Mouse (Mus musculus) heart, embryonic 16.5 days (tissue): ENCODE measurements around the gene Cavin1. TPM values are rescaled to one million over a fixed set of nuclear protein-coding genes. Genes with fewer than 3 reads are reported as not detected.

Source experiments
- ATAC-seq: fragments of 200-750 bp; cut with Nextera tagmentation; replicated peaks from 2 replicates; pipeline ENCODE4 v1.8.0; 2017; ENCODE audit warnings: moderate number of reproducible peaks; ENCODE audit not compliant: insufficient read depth, low FRiP score; ENCODE audit errors: extremely low read depth
- H3K27ac ChIP-seq: fragments of 300-500 bp; sonication (generic); 2 replicates; pipeline ENCODE4 v1.5.1; 2014; ENCODE audit warnings: mild to moderate bottlenecking, low read length, control low read depth, moderate library complexity
- H3K27me3 ChIP-seq: fragments of 300-500 bp; sonication (generic); 2 replicates; pipeline ENCODE4 v1.6.1; 2014; ENCODE audit warnings: low read length, mixed read lengths; ENCODE audit not compliant: control insufficient read depth, insufficient read depth
- H3K36me3 ChIP-seq: fragments of 300-500 bp; sonication (generic); 2 replicates; pipeline ENCODE4 v1.6.1; 2014; ENCODE audit not compliant: control insufficient read depth, insufficient read depth
- H3K4me1 ChIP-seq: fragments of 300-500 bp; sonication (generic); 2 replicates; pipeline ENCODE4 v1.6.1; 2014; ENCODE audit warnings: low read length, mixed read lengths; ENCODE audit not compliant: control insufficient read depth, insufficient read depth
- H3K4me2 ChIP-seq: fragments of 300-500 bp; sonication (generic); 2 replicates; pipeline ENCODE4 v1.6.1; 2014; ENCODE audit warnings: low read depth, mild to moderate bottlenecking, control low read depth, low read length
- H3K4me3 ChIP-seq: fragments of 300-500 bp; sonication (generic); 2 replicates; pipeline ENCODE4 v1.5.1; 2014; ENCODE audit warnings: mild to moderate bottlenecking, control low read depth, low read length
- H3K9ac ChIP-seq: fragments of 300-500 bp; sonication (generic); 2 replicates; pipeline ENCODE4 v1.6.1; 2014; ENCODE audit warnings: low read length, control low read depth
- H3K9me3 ChIP-seq: fragments of 300-500 bp; sonication (generic); replicated peaks from 2 replicates; pipeline ENCODE4 v1.6.1; 2016; ENCODE audit warnings: low read length; ENCODE audit not compliant: control insufficient read depth
- WGBS: fragments of 180-500 bp; shearing (Covaris S2); extraction: QIAGEN DNeasy Blood & Tissue Kit; methylation state at CpG from one replicate; pipeline ENCODE4 v1.1.7; 2014; 5-methylcytosine and 5-hydroxymethylcytosine counted together
- polyA plus RNA-seq: library from polyadenylated mRNA; unstranded; fragments of >200 nt; fragmentation: Nextera tagmentation; extraction: Ambion mirVana; gene quantifications from 2 replicates; pipeline ENCODE4 v1.2.1, GENCODE M21; 2015

The Cavin1 gene
- polyA plus RNA-seq, 1 experiment from 2014 or later: 428 TPM

DNA sequence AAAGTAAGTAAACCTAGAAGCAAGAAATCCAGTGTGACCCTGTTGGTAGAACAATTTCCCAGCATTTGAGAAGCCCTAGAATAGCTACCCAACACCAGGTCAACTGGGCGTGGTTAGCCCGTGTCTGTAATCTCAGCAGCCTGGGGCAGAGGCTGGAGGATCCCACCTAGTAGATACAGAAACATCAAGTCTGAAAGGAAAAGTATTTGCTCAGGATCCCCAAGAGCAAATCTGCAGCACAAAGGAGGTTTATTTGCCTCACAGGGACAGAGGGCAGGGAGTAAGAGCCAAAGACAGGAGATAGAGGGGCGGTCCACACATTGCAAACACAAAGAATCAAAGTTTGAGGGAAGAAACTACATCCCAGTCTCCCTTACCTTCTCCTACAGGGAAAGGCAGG, 28.6 kb upstream of the Cavin1 start:
- no peaks in the 10 kb centered on the region for H3K27me3 ChIP-seq
- H3K9me3 ChIP-seq: no peaks in the 10 kb centered on the region
- no peak overlapping the region for H3K9ac ChIP-seq
- H3K27ac ChIP-seq: no peak overlapping the region
- ATAC-seq: no peak
- H3K4me3 ChIP-seq: no peak overlapping the region
- WGBS: 64% methylated on average over 3 of the region's 3 CpGs
- H3K36me3 ChIP-seq: no peaks in the 10 kb centered on the region
- no peak overlapping the region for H3K4me2 ChIP-seq
- peaks cover 2% of the 10 kb centered on the region; the same call in 1 of the 2 replicates for H3K4me1 ChIP-seq

DNA sequence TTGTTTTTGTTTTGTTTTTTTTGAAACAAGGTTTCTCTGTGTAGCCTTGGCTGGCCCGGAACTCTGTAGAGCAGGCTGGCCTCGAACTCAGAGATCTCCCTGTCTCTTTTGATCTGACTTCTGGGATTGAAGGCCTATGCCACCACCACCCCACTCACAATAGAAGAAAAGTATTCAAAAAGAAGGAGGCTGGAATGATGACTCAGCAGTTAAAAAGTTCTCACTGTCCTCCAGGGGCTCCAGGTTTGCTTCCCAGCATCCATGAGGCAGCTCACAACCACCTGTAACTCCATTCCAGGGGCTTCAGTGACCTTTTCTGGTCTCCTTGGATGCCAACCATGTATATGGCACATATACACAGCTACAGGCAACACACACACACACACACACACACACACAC, 28.1 kb upstream of the Cavin1 start:
- H3K27ac ChIP-seq: no peak overlapping the region

DNA sequence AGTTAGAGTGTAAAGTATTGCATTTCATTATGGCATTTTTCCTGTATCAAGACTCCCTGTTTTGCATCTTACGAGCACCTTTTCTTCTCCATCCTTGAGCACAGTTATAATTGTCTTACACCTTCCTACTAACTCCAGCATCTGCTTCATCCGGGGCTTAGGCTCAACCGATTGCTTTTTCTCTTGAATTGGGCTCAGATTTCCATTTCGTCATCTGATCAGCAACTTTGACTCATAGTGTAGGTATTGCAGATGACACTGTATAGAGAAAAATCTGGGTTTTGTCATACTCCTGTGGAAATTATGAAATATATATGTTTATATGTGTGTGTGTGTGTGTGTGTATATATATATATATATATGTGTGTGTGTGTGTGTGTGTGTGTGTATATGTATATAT, 25.8 kb upstream of the Cavin1 start:
- no peaks in the 10 kb centered on the region for H3K27me3 ChIP-seq
- no peaks in the 10 kb centered on the region for H3K36me3 ChIP-seq
- 80% methylated on average over 4 of the region's 4 CpGs for WGBS
- ATAC-seq: no peak
- no peaks in the 10 kb centered on the region for H3K4me1 ChIP-seq
- H3K9ac ChIP-seq: no peak overlapping the region
- H3K27ac ChIP-seq: no peak overlapping the region
- H3K4me3 ChIP-seq: no peak overlapping the region
- no peak overlapping the region for H3K4me2 ChIP-seq
- H3K9me3 ChIP-seq: no peaks in the 10 kb centered on the region

More for the DNA sequence above, 28.1 kb upstream of the Cavin1 start:
- no peak overlapping the region for H3K9ac ChIP-seq
- H3K36me3 ChIP-seq: no peaks in the 10 kb centered on the region
- ATAC-seq: no peak
- H3K27me3 ChIP-seq: no peaks in the 10 kb centered on the region
- no peaks in the 10 kb centered on the region for H3K9me3 ChIP-seq
- no peak overlapping the region for H3K4me3 ChIP-seq
- WGBS: 78% methylated on average over 2 of the region's 2 CpGs
- H3K4me1 ChIP-seq: peaks cover 2% of the 10 kb centered on the region; the same call in 1 of the 2 replicates
- H3K4me2 ChIP-seq: no peak overlapping the region

DNA sequence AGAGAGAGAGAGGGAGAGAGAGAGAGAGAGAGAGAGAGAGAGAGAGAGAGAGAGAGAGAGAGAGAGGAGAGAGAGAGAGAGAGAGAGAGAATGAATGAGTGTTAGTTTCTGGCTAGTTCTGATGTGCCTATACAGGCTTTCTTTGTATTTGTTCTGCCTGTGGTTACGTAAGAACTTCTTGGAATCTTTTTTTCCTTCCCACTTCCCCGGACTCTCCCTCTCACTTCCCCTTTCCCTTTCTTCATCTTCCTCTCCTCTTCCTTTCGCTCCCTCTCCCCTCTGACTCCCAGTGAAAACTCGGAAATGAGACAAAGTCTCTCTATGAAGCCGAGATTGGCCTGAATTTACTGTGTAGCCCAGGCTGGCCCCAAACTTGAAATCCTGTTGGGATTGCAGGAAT, 24.0 kb upstream of the Cavin1 start:
- no peak for ATAC-seq
- WGBS: 52% methylated on average over 5 of the region's 5 CpGs
- Histone ChIP-seq H3K27ac (no peak overlapping the region), H3K9ac (no peak overlapping the region), H3K4me1 (no peaks in the 10 kb centered on the region), H3K9me3 (no peaks in the 10 kb centered on the region), H3K4me3 (no peak overlapping the region), H3K4me2 (no peak overlapping the region), H3K27me3 (no peaks in the 10 kb centered on the region), H3K36me3 (no peaks in the 10 kb centered on the region)

DNA sequence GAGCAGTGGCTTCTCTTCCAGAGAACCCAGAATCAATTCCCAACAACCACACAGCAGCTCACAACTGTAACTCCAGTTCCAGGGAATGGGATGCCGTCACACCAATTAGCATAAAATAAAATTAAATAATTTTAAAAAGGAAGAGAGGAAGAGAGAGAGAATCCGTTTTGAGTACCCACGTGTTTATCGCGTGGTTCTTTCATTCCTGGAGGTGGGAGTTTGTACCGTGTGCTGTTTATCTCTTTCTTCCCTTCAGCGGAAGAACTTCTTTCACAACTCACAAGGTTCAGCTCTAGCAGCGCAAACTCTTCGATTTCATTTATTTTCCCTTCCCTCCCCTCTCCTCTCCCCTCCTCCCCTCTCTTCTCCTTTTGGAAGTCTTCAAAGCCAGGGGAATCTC, 23.5 kb upstream of the Cavin1 start:
- H3K36me3 ChIP-seq: no peaks in the 10 kb centered on the region
- ATAC-seq: no peak
- H3K9ac ChIP-seq: no peak overlapping the region
- no peaks in the 10 kb centered on the region for H3K27me3 ChIP-seq
- WGBS: 42% methylated on average over 9 of the region's 9 CpGs
- H3K9me3 ChIP-seq: no peaks in the 10 kb centered on the region
- no peak overlapping the region for H3K4me3 ChIP-seq
- no peak overlapping the region for H3K4me2 ChIP-seq
- no peaks in the 10 kb centered on the region for H3K4me1 ChIP-seq
- H3K27ac ChIP-seq: no peak overlapping the region

DNA sequence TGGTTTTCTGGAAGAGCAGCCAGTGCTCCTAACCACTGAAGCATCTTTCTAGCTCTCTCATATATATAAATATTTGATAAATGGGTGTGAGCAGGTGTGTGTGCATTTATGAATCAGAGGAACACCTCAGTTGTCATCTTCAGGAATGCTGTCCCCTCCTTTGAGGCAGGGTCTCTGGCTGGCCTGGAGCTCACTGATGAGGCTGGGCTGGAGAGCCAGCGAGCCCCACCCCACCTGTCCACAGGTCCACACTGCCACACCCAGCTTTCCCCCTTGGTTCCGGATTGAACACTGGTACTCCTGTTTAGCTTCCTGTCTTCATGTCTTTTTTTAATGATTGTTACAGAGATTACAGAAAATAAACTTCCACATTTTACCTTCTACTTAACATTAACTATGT, 22.8 kb upstream of the Cavin1 start:
- 66% methylated on average over 2 of the region's 2 CpGs for WGBS
- H3K4me3 ChIP-seq: no peak overlapping the region
- no peak for ATAC-seq
- H3K9me3 ChIP-seq: no peaks in the 10 kb centered on the region
- H3K4me1 ChIP-seq: no peaks in the 10 kb centered on the region
- no peaks in the 10 kb centered on the region for H3K27me3 ChIP-seq
- H3K9ac ChIP-seq: no peak overlapping the region
- no peak overlapping the region for H3K27ac ChIP-seq
- no peak overlapping the region for H3K4me2 ChIP-seq
- H3K36me3 ChIP-seq: no peaks in the 10 kb centered on the region

DNA sequence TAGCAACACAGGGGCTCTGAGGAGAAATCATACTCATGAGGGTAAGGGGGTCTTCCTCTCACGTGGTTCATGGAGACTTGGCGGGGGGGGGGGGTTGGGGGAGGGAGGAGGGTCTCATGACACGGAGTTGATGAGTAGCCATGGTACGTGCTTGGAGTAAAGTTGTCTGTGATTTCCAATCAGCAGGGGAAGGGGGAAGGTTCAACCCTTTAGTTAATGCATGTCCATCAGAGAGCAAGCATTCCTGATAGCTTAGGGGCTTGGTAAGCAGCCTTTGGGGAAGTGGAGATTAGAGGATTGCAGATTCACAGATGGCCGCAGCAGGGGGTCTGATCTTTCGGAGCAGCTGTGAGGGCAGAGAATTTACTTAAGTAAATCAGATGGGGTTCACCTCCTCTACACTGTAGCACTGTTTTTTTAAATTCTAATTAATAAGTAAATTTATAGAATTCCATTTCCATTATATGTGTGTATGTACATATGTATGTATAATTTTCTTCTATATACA, 20.4 kb upstream of the Cavin1 start:
- H3K4me2 ChIP-seq: no peak overlapping the region
- H3K9ac ChIP-seq: no peak overlapping the region
- H3K4me3 ChIP-seq: no peak overlapping the region
- no peaks in the 10 kb centered on the region for H3K4me1 ChIP-seq
- H3K9me3 ChIP-seq: no peaks in the 10 kb centered on the region
- WGBS: 27% methylated on average over 6 of the region's 6 CpGs
- no peak overlapping the region for H3K27ac ChIP-seq
- no peaks in the 10 kb centered on the region for H3K27me3 ChIP-seq
- no peak for ATAC-seq
- no peaks in the 10 kb centered on the region for H3K36me3 ChIP-seq

DNA sequence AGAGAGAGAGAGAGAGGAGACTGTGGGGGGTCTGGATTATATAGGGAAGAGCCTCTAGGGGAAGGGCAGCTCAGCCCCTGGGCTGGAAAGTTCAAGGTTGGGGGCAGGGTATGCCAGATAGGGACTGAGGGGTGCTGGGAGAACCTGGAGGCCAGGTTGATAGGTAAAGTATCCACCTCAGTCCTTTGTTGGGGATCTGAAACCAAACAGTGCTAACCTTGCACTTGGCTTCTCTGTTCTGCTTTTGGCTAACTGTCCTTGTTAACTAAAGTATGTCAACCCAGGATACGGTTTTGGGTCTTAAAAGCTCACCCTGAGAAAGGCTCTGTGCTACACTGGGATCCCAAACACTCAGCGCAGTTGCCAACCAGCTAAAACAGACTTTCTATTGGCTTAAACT, 19.0 kb upstream of the Cavin1 start:
- Histone ChIP-seq H3K36me3 (no peaks in the 10 kb centered on the region), H3K4me1 (no peaks in the 10 kb centered on the region), H3K27ac (no peak overlapping the region), H3K4me3 (no peak overlapping the region), H3K9me3 (no peaks in the 10 kb centered on the region), H3K4me2 (no peak overlapping the region), H3K9ac (no peak overlapping the region), H3K27me3 (no peaks in the 10 kb centered on the region)
- 59% methylated on average over 2 of the region's 2 CpGs for WGBS
- ATAC-seq: no peak

DNA sequence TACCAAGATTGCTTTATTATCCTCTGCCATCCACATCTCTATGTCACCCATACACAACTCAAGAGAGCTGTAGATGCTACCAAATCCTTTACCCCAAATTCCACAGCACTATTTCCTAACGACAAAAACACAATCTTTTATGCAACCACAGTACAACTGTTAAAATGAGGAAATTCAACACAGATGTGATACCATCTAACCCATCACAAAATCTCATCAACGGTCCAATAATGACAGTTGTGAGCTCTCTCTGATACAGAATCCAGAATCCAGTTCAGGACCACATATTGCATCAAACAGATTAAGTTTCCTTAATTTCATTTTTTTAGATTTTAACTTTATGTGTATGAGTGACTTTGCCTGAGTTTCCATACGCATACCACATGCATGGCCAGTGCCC, 18.0 kb upstream of the Cavin1 start:
- no peaks in the 10 kb centered on the region for H3K9me3 ChIP-seq
- H3K9ac ChIP-seq: no peak overlapping the region
- WGBS: 79% methylated on average over 3 of the region's 3 CpGs
- no peak for ATAC-seq
- H3K4me3 ChIP-seq: no peak overlapping the region
- no peaks in the 10 kb centered on the region; the same call in 1 of the 2 replicates for H3K4me1 ChIP-seq
- no peak overlapping the region for H3K4me2 ChIP-seq
- no peaks in the 10 kb centered on the region for H3K27me3 ChIP-seq
- H3K36me3 ChIP-seq: no peaks in the 10 kb centered on the region
- H3K27ac ChIP-seq: no peak overlapping the region

DNA sequence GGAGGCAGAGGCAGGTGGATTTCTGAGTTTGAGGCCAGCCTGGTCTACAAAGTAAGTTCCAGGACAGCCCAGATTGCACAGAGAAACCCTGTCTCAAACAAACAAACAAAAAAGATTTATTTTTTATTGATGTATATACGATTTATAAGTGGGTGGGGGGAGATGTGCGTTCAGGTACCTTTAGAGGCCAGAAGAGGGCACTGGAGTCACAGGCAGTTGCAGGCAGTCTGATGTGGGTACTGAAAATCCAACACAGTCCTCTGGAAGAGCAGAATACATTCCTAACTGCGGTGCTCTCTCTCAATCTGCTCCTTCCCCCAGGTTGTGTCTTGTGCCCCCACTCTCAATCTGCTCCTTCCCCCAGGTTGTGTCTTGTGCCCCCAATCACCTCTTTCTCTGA, 14.9 kb upstream of the Cavin1 start:
- H3K4me3 ChIP-seq: no peak overlapping the region
- WGBS: 66% methylated on average over 3 of the region's 3 CpGs
- no peaks in the 10 kb centered on the region for H3K36me3 ChIP-seq
- ATAC-seq: no peak
- peaks cover 11% of the 10 kb centered on the region for H3K4me1 ChIP-seq
- H3K4me2 ChIP-seq: no peak overlapping the region
- H3K27ac ChIP-seq: no peak overlapping the region
- H3K27me3 ChIP-seq: no peaks in the 10 kb centered on the region
- no peak overlapping the region for H3K9ac ChIP-seq
- H3K9me3 ChIP-seq: no peaks in the 10 kb centered on the region
